Mouse (Mus musculus) embryo, embryonic 10 days (tissue): ENCODE data around the gene Cdk17.

Experiments used
- DNase-seq: peaks from one replicate; pipeline ENCODE4 v3.0.0-alpha.2; 2015; ENCODE audit warnings: low spot score

The Cdk17 gene

GRCm38 (mm10) chr10:93288336-93288735 lies 127.7 kb downstream of the Cdk17 start:
- DNase-seq, result no peak

- DNase-seq, result no peak
Measured at GRCm38 (mm10) chr10:93289404-93289803, 128.7 kb downstream of the Cdk17 start.

GRCm38 (mm10) chr10:93291352-93291751 lies 130.7 kb downstream of the Cdk17 start:
- peak; percentile 79 for DNase-seq

GRCm38 (mm10) chr10:93291843-93292242 lies 131.2 kb downstream of the Cdk17 start:
- DNase-seq, result peak; percentile 95

GRCm38 (mm10) chr10:93293621-93294020 lies 132.9 kb downstream of the Cdk17 start:
- DNase-seq, result no peak

GRCm38 (mm10) chr10:93294547-93295219 lies 134.0 kb downstream of the Cdk17 start:
- peak; percentile 47 for DNase-seq

GRCm38 (mm10) chr10:93297774-93298173 lies 137.1 kb downstream of the Cdk17 start:
- no peak for DNase-seq

- no peak for DNase-seq
Measured at GRCm38 (mm10) chr10:93298208-93298607, 137.5 kb downstream of the Cdk17 start.

- DNase-seq, result no peak
Measured at GRCm38 (mm10) chr10:93301831-93302230, 141.2 kb downstream of the Cdk17 start.

- DNase-seq, result no peak
Measured at GRCm38 (mm10) chr10:93303231-93303630, 142.6 kb downstream of the Cdk17 start.

- no peak for DNase-seq
Measured at GRCm38 (mm10) chr10:93305946-93306345, 145.3 kb downstream of the Cdk17 start.

- no peak for DNase-seq
Measured at GRCm38 (mm10) chr10:93306367-93306766, 145.7 kb downstream of the Cdk17 start.

GRCm38 (mm10) chr10:93309131-93309933 lies 148.7 kb downstream of the Cdk17 start:
- peak; percentile 69 for DNase-seq

- peak; percentile 65 for DNase-seq
Measured at GRCm38 (mm10) chr10:93309934-93310621, 149.4 kb downstream of the Cdk17 start.

GRCm38 (mm10) chr10:93310721-93311411 lies 150.2 kb downstream of the Cdk17 start, which contains the start of gene Elk3:
Elk3 (minus strand) TSS chr10:93311135.
- peak; percentile 73 for DNase-seq

GRCm38 (mm10) chr10:93311576-93311975 lies 150.9 kb downstream of the Cdk17 start:
- DNase-seq, result peak; percentile 45
